Mouse (Mus musculus) neural tube, embryonic 11.5 days (tissue): ENCODE measurements around the gene Kbtbd13. TPM values are rescaled to one million over a fixed set of nuclear protein-coding genes. Genes with fewer than 3 reads are reported as not detected.

Experiments used
- ATAC-seq: fragments of 200-750 bp; cut with Nextera tagmentation; 2 replicates; pipeline ENCODE4 v1.8.0; 2017; ENCODE audit warnings: moderate number of reproducible peaks, mild to moderate bottlenecking, moderate TSS enrichment, moderate library complexity; ENCODE audit not compliant: insufficient read depth, low FRiP score, low TSS enrichment
- DNase-seq: peaks from one replicate; pipeline ENCODE4 v3.0.0-alpha.2; 2015; ENCODE audit warnings: low spot score
- H3K27ac ChIP-seq: fragments of 300-500 bp; sonication (generic); 2 replicates; pipeline ENCODE4 v1.5.1; 2014; ENCODE audit warnings: low read depth, mild to moderate bottlenecking, low read length
- H3K27me3 ChIP-seq: fragments of 300-500 bp; sonication (generic); 2 replicates; pipeline ENCODE4 v1.6.1; 2014; ENCODE audit warnings: mild to moderate bottlenecking, low read length, mixed read lengths; ENCODE audit not compliant: control insufficient read depth, insufficient read depth
- H3K36me3 ChIP-seq: fragments of 300-500 bp; sonication (generic); 2 replicates; pipeline ENCODE4 v1.6.1; 2014; ENCODE audit warnings: mild to moderate bottlenecking, low read length, moderate library complexity, mixed read lengths; ENCODE audit not compliant: control insufficient read depth, insufficient read depth
- H3K4me1 ChIP-seq: fragments of 300-500 bp; sonication (generic); 2 replicates; pipeline ENCODE4 v1.6.1; 2014; ENCODE audit warnings: low read length, mixed read lengths; ENCODE audit not compliant: control insufficient read depth, insufficient read depth
- H3K4me2 ChIP-seq: fragments of 300-500 bp; sonication (generic); 2 replicates; pipeline ENCODE4 v1.6.1; 2014; ENCODE audit warnings: low read depth, mild to moderate bottlenecking, moderate library complexity
- H3K4me3 ChIP-seq: fragments of 300-500 bp; sonication (generic); 2 replicates; pipeline ENCODE4 v1.5.1; 2014; ENCODE audit warnings: low read depth, low read length
- H3K9ac ChIP-seq: fragments of 300-500 bp; sonication (generic); 2 replicates; pipeline ENCODE4 v1.6.1; 2014; ENCODE audit warnings: mild to moderate bottlenecking, low read length
- H3K9me3 ChIP-seq: fragments of 300-500 bp; sonication (generic); 2 replicates; pipeline ENCODE4 v1.6.1; 2016; ENCODE audit warnings: low read length; ENCODE audit not compliant: control insufficient read depth
- WGBS: fragments of 180-500 bp; shearing (Covaris S2); extraction: QIAGEN DNeasy Blood & Tissue Kit; methylation state at CpG from one replicate; pipeline ENCODE4 v1.1.7; 2014; 5-methylcytosine and 5-hydroxymethylcytosine counted together
- polyA plus RNA-seq: library from polyadenylated mRNA; unstranded; fragments of >200 nt; fragmentation: Nextera tagmentation; extraction: Ambion mirVana; gene quantifications from 2 replicates; pipeline ENCODE4 v1.2.1, GENCODE M21; 2014

Gene Kbtbd13
- 0.66 and 0.76 TPM in 2 replicates for polyA plus RNA-seq

DNA sequence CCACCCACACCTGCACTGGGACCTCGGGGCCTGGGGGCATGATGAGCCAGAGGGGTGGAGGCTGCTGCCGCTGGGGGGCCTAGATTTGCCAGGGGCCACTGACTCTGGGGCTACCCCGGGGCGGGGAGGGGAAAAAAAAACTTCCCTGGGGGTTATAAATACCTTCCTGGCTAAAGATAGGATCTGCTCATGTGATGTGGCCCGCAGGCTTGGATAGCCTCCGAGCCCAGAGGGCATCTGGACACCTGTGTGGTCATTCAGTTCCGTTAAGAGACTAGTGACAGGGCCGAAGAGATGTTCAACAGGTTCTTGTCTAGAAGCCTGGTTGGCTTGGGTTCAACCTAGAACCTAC, at the start of gene Kbtbd13:
TSS of gene Kbtbd13 (minus strand) at position 40 of the 352 bp plus-strand sequence.
- 0 out of 2 replicates have a peak, but pooled peaks cover 4% of the 10 kb centered on the region for H3K4me1 ChIP-seq
- WGBS = 38% methylated on average over 8 of the region's 8 CpGs
- H3K4me2 ChIP-seq = peak within 1 kb of the TSS; percentile 46
- ATAC-seq = no peak
- peaks cover 29% of the 10 kb centered on the region for H3K27me3 ChIP-seq
- H3K27ac ChIP-seq = no peak within 1 kb of the TSS
- H3K9me3 ChIP-seq = no peaks in the 10 kb centered on the region
- H3K9ac ChIP-seq = peak within 1 kb of the TSS; percentile 22
- no peaks in the 10 kb centered on the region for H3K36me3 ChIP-seq
- DNase-seq = no peak
- peak within 1 kb of the TSS; percentile 34 for H3K4me3 ChIP-seq

DNA sequence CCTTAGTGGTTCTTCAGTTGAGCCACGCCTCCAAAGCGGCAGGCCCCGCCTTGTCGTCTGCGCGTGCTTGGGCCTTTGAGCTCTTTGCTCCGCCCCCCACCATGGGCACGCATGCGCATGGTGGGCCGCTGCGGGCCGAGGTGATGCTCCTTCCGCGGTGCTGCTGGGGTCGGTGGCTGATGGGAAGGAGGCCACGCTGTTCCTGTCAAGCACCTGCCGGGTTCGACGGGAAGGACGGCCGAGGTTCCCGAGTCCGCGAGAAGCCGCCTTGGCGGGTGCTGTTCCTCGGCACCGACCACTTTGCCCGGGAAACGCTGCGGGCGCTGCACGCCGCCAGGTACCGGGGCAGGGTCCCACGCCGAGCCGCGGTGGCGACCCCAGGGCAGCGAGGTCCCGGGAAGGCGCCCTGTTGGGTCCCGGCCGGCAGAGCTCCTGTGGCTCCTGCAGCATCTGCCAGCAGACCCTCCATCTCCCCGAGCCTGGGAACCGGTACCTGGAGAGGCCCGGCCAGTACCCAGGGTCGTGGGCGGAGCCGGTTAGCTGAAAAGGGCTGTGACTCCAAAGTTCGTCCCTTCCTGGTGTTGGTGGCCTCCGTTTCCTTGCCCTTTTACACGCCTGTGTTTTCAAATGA, 44.3 kb upstream of the Kbtbd13 start, which contains the start of gene Mtfmt:
TSS of gene Mtfmt (plus strand) at position 112 of the 631 bp plus-strand sequence.
- Histone ChIP-seq H3K4me3 (peak within 1 kb of the TSS; percentile 93), H3K9ac (peak within 1 kb of the TSS; percentile 74), H3K36me3 (no peaks in the 10 kb centered on the region), H3K9me3 (no peaks in the 10 kb centered on the region), H3K4me1 (no peaks in the 10 kb centered on the region; the same call in 1 of the 2 replicates), H3K4me2 (peak within 1 kb of the TSS; percentile 69), H3K27ac (no peak within 1 kb of the TSS), H3K27me3 (no peaks in the 10 kb centered on the region)
- DNase-seq (peak; percentile 97), ATAC-seq (peak; percentile 63)
- WGBS = under 1% methylated on average over 54 of the region's 54 CpGs

DNA sequence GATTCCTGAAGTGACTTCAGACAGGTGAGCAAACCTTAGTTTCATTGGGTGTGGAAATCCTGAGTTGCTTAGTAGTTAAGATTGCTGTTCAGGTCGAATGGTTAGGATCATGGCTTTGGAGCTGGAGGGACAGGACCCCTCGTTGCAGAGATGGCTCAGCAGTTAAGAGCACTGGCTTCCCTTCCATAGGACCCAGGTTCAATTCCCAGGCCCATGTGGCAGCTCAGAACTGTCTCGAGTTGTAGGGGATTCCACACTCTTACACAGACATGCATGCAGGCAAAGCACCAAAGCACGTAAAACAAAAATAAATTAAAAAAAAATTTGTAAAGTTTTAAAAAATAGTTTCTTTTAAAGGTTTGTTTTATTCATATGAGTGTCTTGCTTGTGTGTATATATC, 43.8 kb upstream of the Kbtbd13 start:
- no peak overlapping the region for H3K4me2 ChIP-seq
- H3K36me3 ChIP-seq = no peaks in the 10 kb centered on the region
- no peak overlapping the region for H3K9ac ChIP-seq
- H3K9me3 ChIP-seq = no peaks in the 10 kb centered on the region
- no peak overlapping the region for H3K4me3 ChIP-seq
- H3K27me3 ChIP-seq = no peaks in the 10 kb centered on the region
- ATAC-seq (0 out of 2 replicates have a peak, but pooled peaks have one; percentile 20), DNase-seq (no peak)
- H3K4me1 ChIP-seq = no peaks in the 10 kb centered on the region; the same call in 1 of the 2 replicates
- H3K27ac ChIP-seq = no peak overlapping the region
- 73% methylated on average over 4 of the region's 4 CpGs for WGBS

DNA sequence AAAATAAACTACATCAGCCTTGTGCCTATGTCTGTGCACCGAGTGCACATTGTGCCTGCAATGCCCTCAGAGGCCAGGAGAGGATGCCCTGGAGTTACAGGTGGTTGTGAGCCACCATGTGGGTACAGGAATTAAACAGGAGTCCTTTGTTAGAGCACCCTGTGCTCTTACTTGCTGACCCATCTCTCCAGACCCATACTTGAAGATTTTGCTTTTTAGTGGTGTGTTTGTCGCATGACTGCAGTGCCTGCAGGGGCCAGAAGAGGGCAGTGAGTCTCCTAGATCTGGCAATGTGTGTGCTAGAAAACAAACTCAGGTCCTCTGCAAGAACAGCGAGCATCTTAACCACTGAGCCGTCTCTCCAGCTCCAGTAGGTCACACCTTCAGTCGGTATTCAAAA, 42.7 kb upstream of the Kbtbd13 start:
- DNase-seq (peak; percentile 43), ATAC-seq (no peak)
- no peak overlapping the region for H3K4me2 ChIP-seq
- H3K27ac ChIP-seq = no peak overlapping the region
- H3K27me3 ChIP-seq = no peaks in the 10 kb centered on the region
- H3K36me3 ChIP-seq = no peaks in the 10 kb centered on the region
- H3K9me3 ChIP-seq = no peaks in the 10 kb centered on the region
- WGBS = 73% methylated on average over 5 of the region's 5 CpGs
- H3K9ac ChIP-seq = no peak overlapping the region
- no peaks in the 10 kb centered on the region; the same call in 1 of the 2 replicates for H3K4me1 ChIP-seq
- no peak overlapping the region for H3K4me3 ChIP-seq

DNA sequence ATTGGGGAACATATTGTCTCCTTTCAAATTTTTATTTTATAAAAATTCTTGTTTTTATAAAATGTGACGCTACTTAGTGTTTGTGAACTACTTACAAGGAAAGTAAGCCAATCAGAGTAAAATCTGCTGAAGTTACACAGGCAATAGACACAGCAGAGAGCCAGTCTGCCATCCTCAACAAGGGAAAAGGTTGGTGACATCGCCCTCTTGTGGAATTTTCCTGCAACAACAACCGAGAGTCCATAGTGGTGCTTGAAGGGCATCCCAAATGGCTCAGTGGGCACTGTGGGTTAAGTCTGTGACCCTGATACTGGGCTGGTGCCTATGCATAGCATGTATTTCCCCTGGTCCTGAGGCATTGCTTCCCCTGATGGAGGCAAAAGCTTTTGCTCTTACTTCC, 40.8 kb upstream of the Kbtbd13 start:
- no peak overlapping the region for H3K27ac ChIP-seq
- 5% methylated on average over 3 of the region's 3 CpGs for WGBS
- no peak for ATAC-seq

DNA sequence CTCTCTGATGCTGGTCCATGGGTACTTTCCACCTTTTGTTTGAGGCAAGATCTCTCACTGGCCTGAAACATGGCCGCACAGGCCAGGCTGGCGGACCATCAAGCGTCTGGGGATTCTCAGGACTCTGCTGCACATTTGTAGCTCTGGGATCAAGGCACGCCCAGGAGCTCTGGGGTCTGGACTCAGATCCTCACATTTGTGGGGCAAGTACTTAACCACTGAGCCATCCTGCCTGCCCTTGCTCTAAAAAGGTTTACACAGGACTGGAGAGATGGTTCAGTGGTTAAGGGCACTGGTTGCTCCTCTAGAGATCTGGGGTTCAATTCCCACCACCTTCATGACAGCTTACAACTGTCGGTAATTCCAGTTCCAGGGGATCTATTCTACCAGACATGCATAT, 39.5 kb upstream of the Kbtbd13 start:
- ATAC-seq (no peak), DNase-seq (no peak)
- H3K27ac ChIP-seq = no peak overlapping the region
- H3K9me3 ChIP-seq = no peaks in the 10 kb centered on the region
- H3K27me3 ChIP-seq = no peaks in the 10 kb centered on the region
- H3K4me3 ChIP-seq = no peak overlapping the region
- no peaks in the 10 kb centered on the region for H3K36me3 ChIP-seq
- no peak overlapping the region for H3K4me2 ChIP-seq
- no peaks in the 10 kb centered on the region; the same call in 1 of the 2 replicates for H3K4me1 ChIP-seq
- WGBS = 90% methylated on average over 5 of the region's 5 CpGs
- no peak overlapping the region for H3K9ac ChIP-seq

More for the DNA sequence above, 40.8 kb upstream of the Kbtbd13 start:
- H3K4me1 ChIP-seq = no peaks in the 10 kb centered on the region; the same call in 1 of the 2 replicates
- no peak overlapping the region for H3K4me3 ChIP-seq
- DNase-seq = peak; percentile 78
- H3K9me3 ChIP-seq = no peaks in the 10 kb centered on the region
- H3K9ac ChIP-seq = no peak overlapping the region
- H3K27me3 ChIP-seq = no peaks in the 10 kb centered on the region
- no peaks in the 10 kb centered on the region for H3K36me3 ChIP-seq
- H3K4me2 ChIP-seq = no peak overlapping the region

DNA sequence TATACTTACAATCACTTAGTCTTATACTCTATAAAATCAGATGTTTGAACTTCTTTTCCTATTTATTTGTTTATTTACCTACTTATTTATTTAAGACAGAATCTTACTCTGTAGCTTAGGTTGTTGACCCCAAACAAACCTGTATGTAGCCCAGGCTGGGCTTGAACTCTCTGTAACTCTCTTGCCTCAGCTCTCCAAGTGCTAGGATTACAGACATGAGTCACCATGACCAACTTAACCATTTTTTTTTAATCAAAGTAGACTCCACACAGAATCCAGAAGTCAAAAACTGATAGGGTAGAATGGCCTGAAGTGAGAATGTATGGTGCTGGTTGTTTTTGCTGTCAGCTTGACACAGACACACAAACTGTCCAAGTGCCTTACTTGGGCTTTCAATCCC, 38.9 kb upstream of the Kbtbd13 start:
- Histone ChIP-seq H3K36me3 (no peaks in the 10 kb centered on the region), H3K27me3 (no peaks in the 10 kb centered on the region), H3K4me3 (no peak overlapping the region), H3K4me2 (no peak overlapping the region), H3K27ac (no peak overlapping the region), H3K4me1 (no peaks in the 10 kb centered on the region), H3K9me3 (no peaks in the 10 kb centered on the region), H3K9ac (no peak overlapping the region)
- DNase-seq (no peak), ATAC-seq (no peak)

DNA sequence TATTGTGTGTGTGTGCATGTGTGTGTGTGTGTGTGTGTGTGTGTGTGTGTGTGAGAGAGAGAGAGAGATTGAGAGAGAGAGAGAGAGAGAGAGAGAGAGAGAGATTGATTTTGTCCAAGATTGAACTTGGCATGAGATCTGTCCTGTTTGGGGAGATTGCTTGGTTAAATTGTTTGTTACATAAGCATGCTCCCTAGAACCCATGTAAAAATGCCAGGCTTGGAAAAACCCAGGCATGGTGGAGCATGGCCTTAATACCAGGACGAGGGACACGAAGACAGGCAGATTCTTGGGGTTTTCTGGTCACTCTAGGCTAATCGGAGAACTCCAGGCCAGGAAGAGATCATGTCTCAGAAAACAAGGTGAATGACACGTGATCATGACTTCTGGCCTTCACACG, 36.6 kb upstream of the Kbtbd13 start:
- Histone ChIP-seq H3K27me3 (no peaks in the 10 kb centered on the region), H3K9ac (no peak overlapping the region), H3K4me3 (no peak overlapping the region), H3K36me3 (no peaks in the 10 kb centered on the region), H3K4me1 (no peaks in the 10 kb centered on the region), H3K27ac (no peak overlapping the region), H3K4me2 (no peak overlapping the region), H3K9me3 (no peaks in the 10 kb centered on the region)
- ATAC-seq (no peak), DNase-seq (no peak)
- 90% methylated on average over 5 of the region's 5 CpGs for WGBS

DNA sequence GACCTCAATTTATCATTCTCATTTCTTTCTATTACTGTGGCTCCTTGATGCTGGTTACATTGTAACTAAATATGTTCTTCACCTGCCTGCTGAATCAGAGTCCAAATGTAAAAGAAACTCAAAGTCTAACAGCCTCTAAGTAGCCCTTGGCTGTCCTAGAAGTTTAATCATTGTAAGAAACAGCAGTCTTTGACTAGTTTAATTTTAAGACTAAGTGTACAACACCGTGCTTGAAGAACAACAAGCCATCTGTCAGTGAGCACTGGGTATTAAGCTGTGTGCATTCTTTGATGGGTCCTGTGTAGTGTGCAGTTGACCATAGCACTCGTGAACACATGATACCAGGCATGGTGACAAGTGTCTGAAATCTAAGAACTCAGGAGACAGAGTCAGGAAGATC, 36.1 kb upstream of the Kbtbd13 start:
- no peak for ATAC-seq
- no peak overlapping the region for H3K27ac ChIP-seq
- H3K9ac ChIP-seq = no peak overlapping the region
- H3K4me1 ChIP-seq = no peaks in the 10 kb centered on the region
- H3K27me3 ChIP-seq = no peaks in the 10 kb centered on the region
- 85% methylated on average over 2 of the region's 2 CpGs for WGBS
- H3K4me3 ChIP-seq = no peak overlapping the region
- no peaks in the 10 kb centered on the region for H3K9me3 ChIP-seq
- H3K4me2 ChIP-seq = no peak overlapping the region
- H3K36me3 ChIP-seq = no peaks in the 10 kb centered on the region
- DNase-seq = no peak
